Mouse (Mus musculus) induced T-regulatory cell, adult 2 months (primary cell): ENCODE results near the gene Nanos3.

ENCODE experiments used
- DNase-seq: peaks from one replicate; pipeline ENCODE4 v3.0.0-alpha.2; 2012; ENCODE audit warnings: low read depth

The Nanos3 gene

GRCm38 (mm10) chr8:84126742-84127141 is 58.3 kb downstream of the Nanos3 start:
- DNase-seq = no peak

- peak; percentile 38 for DNase-seq
Observed at GRCm38 (mm10) chr8:84125656-84126055, 59.4 kb downstream of the Nanos3 start, which contains the start of gene Podnl1. Gene Podnl1 (plus strand): TSS chr8:84125989.
